Mouse (Mus musculus): ENCODE data around the gene Frmd4b. TPM values are rescaled to one million over a fixed set of nuclear protein-coding genes. Genes with fewer than 3 reads are reported as not detected.
A peak's percentile ranks its signal among the peaks of the same experiment; 100 is the strongest.

The Frmd4b gene
- polyA plus RNA-seq, 1 experiment from 2014 or later: 16.9 TPM

- DNase-seq (ENCODE audit: low spot score): peak; percentile 24
- H3K27ac ChIP-seq (replicated peaks): no peak overlapping the region; the same call in 1 of the 2 replicates
- WGBS: 36% methylated on average over 6 of the region's 6 CpGs
Observed at GRCm38 (mm10) chr6:97309161-97309560, 308.2 kb downstream of the Frmd4b start.

DNA sequence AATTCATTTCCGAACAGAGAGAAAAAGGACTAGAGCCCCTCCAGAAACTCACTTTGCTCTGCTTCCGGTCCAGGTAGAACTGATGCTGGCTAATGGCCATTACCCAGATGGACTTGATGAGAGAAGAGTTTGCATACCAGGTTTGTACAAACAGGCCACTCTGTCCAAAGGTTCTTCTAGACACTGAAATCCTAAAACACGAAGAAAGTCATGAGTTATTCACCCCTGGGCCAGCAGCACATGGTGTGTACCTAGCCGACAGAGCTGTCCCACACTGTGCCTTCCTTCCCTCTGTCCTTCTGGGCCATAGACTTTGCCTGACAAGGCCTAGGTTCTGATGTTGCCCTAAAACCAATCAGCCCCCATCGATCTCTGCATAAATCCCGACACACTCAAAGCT, 308.8 kb downstream of the Frmd4b start:
- no peak for DNase-seq (ENCODE audit: low spot score)
- H3K27ac ChIP-seq (replicated peaks): no peak overlapping the region; the same call in 1 of the 2 replicates
- no peaks in the 10 kb centered on the region for H3K9me3 ChIP-seq
- H3K36me3 ChIP-seq (replicated peaks): peaks cover 42% of the 10 kb centered on the region
- peaks cover 26% of the 10 kb centered on the region for H3K27me3 ChIP-seq (replicated peaks; ENCODE audit: low read depth, poor library complexity, severe bottlenecking)
- H3K4me1 ChIP-seq: peaks cover 54% of the 10 kb centered on the region
- 84% methylated on average over 6 of the region's 6 CpGs for WGBS
- no peak overlapping the region for H3K4me3 ChIP-seq

More at GRCm38 (mm10) chr6:97309161-97309560, 308.2 kb downstream of the Frmd4b start:
- peaks cover 26% of the 10 kb centered on the region for H3K27me3 ChIP-seq (replicated peaks; ENCODE audit: low read depth, poor library complexity, severe bottlenecking)
- H3K4me3 ChIP-seq: no peak overlapping the region
- H3K4me1 ChIP-seq: peaks cover 58% of the 10 kb centered on the region
- no peaks in the 10 kb centered on the region for H3K9me3 ChIP-seq
- peaks cover 36% of the 10 kb centered on the region for H3K36me3 ChIP-seq (replicated peaks)

GRCm38 (mm10) chr6:97307231-97307630, 310.1 kb downstream of the Frmd4b start:
- H3K36me3 ChIP-seq (replicated peaks): peaks cover 47% of the 10 kb centered on the region
- peaks cover 22% of the 10 kb centered on the region for H3K27me3 ChIP-seq (replicated peaks; ENCODE audit: low read depth, poor library complexity, severe bottlenecking)
- DNase-seq (ENCODE audit: low spot score): no peak
- peaks cover 42% of the 10 kb centered on the region for H3K4me1 ChIP-seq
- H3K27ac ChIP-seq (replicated peaks): no peak overlapping the region
- H3K9me3 ChIP-seq: no peaks in the 10 kb centered on the region
- 81% methylated on average over 8 of the region's 8 CpGs for WGBS
- H3K4me3 ChIP-seq: no peak overlapping the region

- Histone ChIP-seq H3K4me3 (no peak overlapping the region), H3K9me3 (no peaks in the 10 kb centered on the region), H3K27ac (replicated peaks) (peak overlapping the region; percentile 27; the same call in 1 of the 2 replicates), H3K27me3 (replicated peaks; ENCODE audit: low read depth, poor library complexity, severe bottlenecking) (peaks cover 21% of the 10 kb centered on the region), H3K4me1 (peaks cover 33% of the 10 kb centered on the region), H3K36me3 (replicated peaks) (peaks cover 47% of the 10 kb centered on the region)
- DNase-seq (ENCODE audit: low spot score): no peak
- 94% methylated on average over 11 of the region's 11 CpGs for WGBS
Observed at GRCm38 (mm10) chr6:97306351-97306750, 311.0 kb downstream of the Frmd4b start.

GRCm38 (mm10) chr6:97305491-97305890, 311.9 kb downstream of the Frmd4b start:
- Histone ChIP-seq H3K27me3 (replicated peaks; ENCODE audit: low read depth, poor library complexity, severe bottlenecking) (peaks cover 13% of the 10 kb centered on the region; the same call in 1 of the 2 replicates), H3K27ac (replicated peaks) (no peak overlapping the region), H3K4me3 (no peak overlapping the region), H3K4me1 (peaks cover 25% of the 10 kb centered on the region), H3K36me3 (replicated peaks) (peaks cover 51% of the 10 kb centered on the region), H3K9me3 (no peaks in the 10 kb centered on the region)
- no peak for DNase-seq (ENCODE audit: low spot score)
- WGBS: 91% methylated on average over 7 of the region's 7 CpGs

DNA sequence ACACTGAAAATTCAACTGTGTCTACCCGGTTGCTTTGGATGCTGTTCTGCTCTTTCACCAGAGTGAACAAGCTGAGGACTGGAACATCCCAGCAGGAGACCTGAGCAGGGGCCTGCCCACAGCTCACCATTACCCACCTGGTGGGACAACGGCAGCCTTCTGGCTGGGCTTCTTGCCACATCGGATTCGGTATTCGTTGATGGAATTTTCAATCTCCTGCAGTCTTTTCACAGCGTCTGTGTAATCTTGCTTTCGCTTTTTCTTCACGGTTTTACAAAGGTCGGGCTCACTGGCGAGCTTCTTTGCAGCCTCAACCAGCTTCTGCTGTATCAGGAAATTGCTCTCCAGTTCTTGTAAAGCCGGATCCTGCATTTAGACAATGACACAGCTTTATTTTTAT, 312.3 kb downstream of the Frmd4b start:
- Histone ChIP-seq H3K27me3 (replicated peaks; ENCODE audit: low read depth, poor library complexity, severe bottlenecking) (peaks cover 13% of the 10 kb centered on the region; the same call in 1 of the 2 replicates), H3K4me3 (no peak overlapping the region), H3K4me1 (peaks cover 22% of the 10 kb centered on the region), H3K27ac (replicated peaks) (no peak overlapping the region), H3K36me3 (replicated peaks) (peaks cover 55% of the 10 kb centered on the region), H3K9me3 (no peaks in the 10 kb centered on the region)
- WGBS: 79% methylated on average over 11 of the region's 11 CpGs
- DNase-seq (ENCODE audit: low spot score): no peak

- H3K27ac ChIP-seq (replicated peaks): no peak overlapping the region
- H3K4me3 ChIP-seq: no peak overlapping the region
- H3K9me3 ChIP-seq: no peaks in the 10 kb centered on the region
- no peak for DNase-seq (ENCODE audit: low spot score)
- H3K4me1 ChIP-seq: peaks cover 12% of the 10 kb centered on the region
- 88% methylated on average over 9 of the region's 9 CpGs for WGBS
- H3K27me3 ChIP-seq (replicated peaks; ENCODE audit: low read depth, poor library complexity, severe bottlenecking): peaks cover 8% of the 10 kb centered on the region; the same call in 1 of the 2 replicates
- peaks cover 55% of the 10 kb centered on the region for H3K36me3 ChIP-seq (replicated peaks)
Observed at GRCm38 (mm10) chr6:97303277-97304109, 313.8 kb downstream of the Frmd4b start.

- Histone ChIP-seq H3K4me1 (peaks cover 12% of the 10 kb centered on the region), H3K27me3 (replicated peaks; ENCODE audit: low read depth, poor library complexity, severe bottlenecking) (peaks cover 7% of the 10 kb centered on the region; the same call in 1 of the 2 replicates), H3K4me3 (no peak overlapping the region), H3K27ac (replicated peaks) (no peak overlapping the region), H3K36me3 (replicated peaks) (peaks cover 60% of the 10 kb centered on the region), H3K9me3 (no peaks in the 10 kb centered on the region)
- WGBS: 74% methylated on average over 7 of the region's 7 CpGs
- DNase-seq (ENCODE audit: low spot score): no peak
Observed at GRCm38 (mm10) chr6:97302303-97302702, 315.0 kb downstream of the Frmd4b start.

- 92% methylated on average over 6 of the region's 6 CpGs for WGBS
- peaks cover 7% of the 10 kb centered on the region; the same call in 1 of the 2 replicates for H3K27me3 ChIP-seq (replicated peaks; ENCODE audit: low read depth, poor library complexity, severe bottlenecking)
- H3K36me3 ChIP-seq (replicated peaks): peaks cover 65% of the 10 kb centered on the region
- no peaks in the 10 kb centered on the region for H3K9me3 ChIP-seq
- no peak overlapping the region for H3K27ac ChIP-seq (replicated peaks)
- peaks cover 6% of the 10 kb centered on the region for H3K4me1 ChIP-seq
- no peak for DNase-seq (ENCODE audit: low spot score)
- H3K4me3 ChIP-seq: no peak overlapping the region
Observed at GRCm38 (mm10) chr6:97300659-97301058, 316.7 kb downstream of the Frmd4b start.

DNA sequence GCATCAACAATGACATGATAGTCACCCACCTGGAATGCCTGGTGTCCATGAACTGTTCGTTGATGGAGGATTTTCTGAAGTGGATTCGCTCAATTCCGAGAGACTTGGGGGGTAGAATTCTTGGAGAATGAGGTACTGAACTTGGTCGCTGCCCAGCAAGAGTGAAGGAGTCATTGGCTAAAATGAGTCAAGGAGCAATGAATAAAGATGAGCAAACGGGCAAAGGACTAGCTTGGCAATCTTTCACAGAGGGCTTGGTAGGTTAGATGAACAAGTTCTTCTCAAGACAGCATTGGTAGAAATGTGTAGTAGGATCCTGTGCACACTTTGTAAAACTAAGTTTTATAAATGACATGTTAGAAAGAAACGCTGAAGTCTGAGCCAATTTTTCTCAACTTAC, 317.2 kb downstream of the Frmd4b start:
- peaks cover 67% of the 10 kb centered on the region for H3K36me3 ChIP-seq (replicated peaks)

DNA sequence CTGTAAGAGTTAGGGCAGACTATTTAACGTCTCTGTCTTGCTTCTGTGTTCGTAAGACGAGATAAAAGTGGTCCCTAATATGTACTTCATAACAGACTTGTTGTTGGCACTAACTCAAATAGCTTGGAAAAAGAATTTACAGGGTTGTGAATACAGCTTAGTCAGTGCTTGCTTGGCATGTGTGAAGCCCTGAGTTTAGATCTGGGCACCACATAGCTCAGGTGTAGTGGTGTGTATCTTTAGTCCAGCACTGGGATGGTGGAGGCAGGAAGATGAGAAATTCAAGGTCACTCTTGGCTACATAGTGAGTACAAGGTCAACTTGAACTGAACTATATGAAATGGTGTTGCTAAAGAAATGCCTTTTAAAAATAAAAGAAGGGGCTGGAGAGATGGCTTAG, 320.2 kb downstream of the Frmd4b start:
- DNase-seq (ENCODE audit: low spot score): no peak
- Histone ChIP-seq H3K27ac (replicated peaks) (no peak overlapping the region), H3K9me3 (no peaks in the 10 kb centered on the region), H3K4me3 (no peak overlapping the region), H3K27me3 (replicated peaks; ENCODE audit: low read depth, poor library complexity, severe bottlenecking) (no peaks in the 10 kb centered on the region; the same call in 1 of the 2 replicates), H3K4me1 (peaks cover 7% of the 10 kb centered on the region; the same call in 1 of the 2 replicates), H3K36me3 (replicated peaks) (peaks cover 75% of the 10 kb centered on the region)
- 93% methylated on average over 3 of the region's 3 CpGs for WGBS

More for the DNA sequence above, 317.2 kb downstream of the Frmd4b start:
- H3K9me3 ChIP-seq: no peaks in the 10 kb centered on the region
- no peak for DNase-seq (ENCODE audit: low spot score)
- WGBS: 92% methylated on average over 6 of the region's 6 CpGs
- peaks cover 6% of the 10 kb centered on the region; the same call in 1 of the 2 replicates for H3K27me3 ChIP-seq (replicated peaks; ENCODE audit: low read depth, poor library complexity, severe bottlenecking)
- H3K4me1 ChIP-seq: peaks cover 6% of the 10 kb centered on the region
- no peak overlapping the region for H3K4me3 ChIP-seq
- H3K27ac ChIP-seq (replicated peaks): no peak overlapping the region

DNA sequence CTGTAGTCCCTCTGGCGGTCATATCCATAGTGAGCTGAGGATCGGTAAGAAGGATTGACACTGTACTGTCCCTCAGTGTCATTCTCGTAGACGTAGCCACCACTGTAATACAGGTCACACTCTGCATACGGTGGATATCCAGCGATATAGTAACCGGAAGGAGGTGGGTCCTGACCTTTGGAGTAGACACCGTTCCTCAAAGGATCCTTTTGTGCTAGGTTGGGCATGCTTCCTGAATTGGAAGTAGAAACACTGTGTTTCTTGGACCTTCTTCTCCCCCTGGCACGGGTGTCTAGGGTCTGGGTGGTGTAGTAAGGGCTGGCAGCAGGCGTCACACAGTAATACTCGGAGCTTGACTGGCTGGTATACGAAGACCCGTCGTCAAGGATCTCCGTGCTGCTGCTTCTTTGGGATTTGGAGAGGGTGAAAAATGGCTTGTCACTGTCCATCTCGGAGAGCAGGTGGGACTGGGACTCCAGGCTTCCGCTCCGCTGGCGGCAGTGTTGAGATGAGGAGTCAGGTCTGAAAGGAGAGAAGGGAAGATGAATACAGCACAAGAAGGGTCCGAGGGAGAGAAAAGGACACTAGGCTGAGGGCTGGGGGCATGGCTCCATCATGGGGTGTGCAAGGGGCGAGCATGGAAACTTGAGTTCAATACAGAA, 321.3 kb downstream of the Frmd4b start:
- Histone ChIP-seq H3K9me3 (no peaks in the 10 kb centered on the region), H3K36me3 (replicated peaks) (peaks cover 86% of the 10 kb centered on the region), H3K27me3 (replicated peaks; ENCODE audit: low read depth, poor library complexity, severe bottlenecking) (no peaks in the 10 kb centered on the region; the same call in 1 of the 2 replicates), H3K4me1 (peaks cover 14% of the 10 kb centered on the region), H3K4me3 (no peak overlapping the region), H3K27ac (replicated peaks) (no peak overlapping the region)
- WGBS: 95% methylated on average over 21 of the region's 21 CpGs
- no peak for DNase-seq (ENCODE audit: low spot score)

All from embryonic facial prominence, embryonic 10.5 days (tissue).